Mouse (Mus musculus) cerebellum, postnatal 10 days (tissue): ENCODE data around the gene Adss.
"Not testable (repeated sequence)": the region's sequence is repeated elsewhere in the genome, so short reads cannot be mapped to it uniquely, and the experiment has no call there.

Experiments used
- DNase-seq, 2 experiments: peaks; one replicate each; pipeline ENCODE4 v3.0.0; 2021; ENCODE audit warnings: mixed read lengths in 2 of 2

The Adss gene

GRCm38 (mm10) chr1:177796193-177796939 lies at the start of gene Adss:
Adss (minus strand) TSS chr1:177796511.
- peak; percentile 99 to 100 for DNase-seq

GRCm38 (mm10) chr1:177845812-177846211 lies 49.5 kb upstream of the Adss start:
- DNase-seq, result peak; percentile 18 to 22

GRCm38 (mm10) chr1:177827776-177828175 lies 31.5 kb upstream of the Adss start:
- not testable (repeated sequence) for DNase-seq

GRCm38 (mm10) chr1:177806772-177807171 lies 10.5 kb upstream of the Adss start:
- DNase-seq, result peak; percentile 23 to 40

- no peak for DNase-seq
Measured at GRCm38 (mm10) chr1:177803511-177803910, 7.2 kb upstream of the Adss start.

GRCm38 (mm10) chr1:177797151-177797755 lies 942 bp upstream of the Adss start:
- peak; percentile 21 to 36 for DNase-seq

GRCm38 (mm10) chr1:177795421-177796192 lies 704 bp downstream of the Adss start:
- peak; percentile 75 to 78 for DNase-seq

GRCm38 (mm10) chr1:177794866-177795265 lies 1.4 kb downstream of the Adss start:
- DNase-seq, result peak; percentile 8 to 16

- no peak for DNase-seq
Measured at GRCm38 (mm10) chr1:177792835-177793234, 3.5 kb downstream of the Adss start.

- DNase-seq, result no peak
Measured at GRCm38 (mm10) chr1:177777397-177777796, 18.9 kb downstream of the Adss start.

- no peak for DNase-seq
Measured at GRCm38 (mm10) chr1:177768931-177769330, 27.4 kb downstream of the Adss start.

GRCm38 (mm10) chr1:177757249-177757648 lies 39.1 kb downstream of the Adss start:
- no peak for DNase-seq

GRCm38 (mm10) chr1:177753496-177753895 lies 42.8 kb downstream of the Adss start:
- no peak for DNase-seq

- DNase-seq, result no peak
Measured at GRCm38 (mm10) chr1:177747869-177748540, 48.3 kb downstream of the Adss start.

GRCm38 (mm10) chr1:177744521-177745325 lies 51.6 kb downstream of the Adss start:
- no peak for DNase-seq

- no peak for DNase-seq
Measured at GRCm38 (mm10) chr1:177742119-177742518, 54.2 kb downstream of the Adss start.

GRCm38 (mm10) chr1:177740707-177741106 lies 55.6 kb downstream of the Adss start:
- DNase-seq, result no peak

- no peak for DNase-seq
Measured at GRCm38 (mm10) chr1:177737505-177738105, 58.7 kb downstream of the Adss start.

GRCm38 (mm10) chr1:177731973-177732372 lies 64.3 kb downstream of the Adss start:
- DNase-seq, result no peak

GRCm38 (mm10) chr1:177729043-177730024 lies 67.0 kb downstream of the Adss start, which contains the start of gene 1700016C15Rik:
1700016C15Rik (plus strand) TSS chr1:177729814.
- no peak for DNase-seq
